Mouse (Mus musculus): ENCODE measurements around the gene Alpk3. TPM values are rescaled to one million over a fixed set of nuclear protein-coding genes. Genes with fewer than 3 reads are reported as not detected.

Alpk3 gene
- polyA plus RNA-seq, 1 experiment from 2014 or later = 0.65 TPM

DNA sequence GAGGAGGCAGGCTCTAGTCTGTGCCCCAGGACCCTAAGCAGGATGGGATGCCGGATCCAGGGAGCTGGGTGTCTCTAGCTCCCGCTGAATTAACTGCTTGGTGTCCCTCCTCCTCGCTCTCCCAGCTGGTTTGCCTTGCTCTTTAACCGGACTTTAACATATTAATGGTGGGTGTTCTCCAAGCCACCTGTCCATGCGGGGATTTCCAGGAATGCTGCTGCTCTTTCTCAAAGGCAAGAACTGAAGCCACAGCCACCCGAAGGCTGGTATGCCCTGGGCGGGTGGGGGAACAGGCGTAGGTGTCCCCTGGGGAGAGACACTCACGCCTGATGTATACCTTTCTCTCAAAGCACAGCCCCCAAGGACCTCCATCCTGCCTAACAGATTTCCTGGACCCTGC is 5.9 kb downstream of the Alpk3 start:
- Histone ChIP-seq H3K27ac (ENCODE audit: low read length) (no peak overlapping the region), H3K27me3 (ENCODE audit: insufficient read depth, low read length) (no peaks in the 10 kb centered on the region), H3K4me3 (ENCODE audit: low read length) (no peak overlapping the region), H3K9ac (replicated peaks; ENCODE audit: low read length) (no peak overlapping the region), H3K9me3 (ENCODE audit: low read length) (0 out of 2 replicates have a peak, but pooled peaks cover 3% of the 10 kb centered on the region), H3K4me2 (replicated peaks; ENCODE audit: low read depth, low read length) (no peak overlapping the region), H3K4me1 (ENCODE audit: insufficient read depth, low read length) (peaks cover 20% of the 10 kb centered on the region), H3K36me3 (ENCODE audit: insufficient read depth, low read length) (no peaks in the 10 kb centered on the region)
- WGBS = 64% methylated on average over 9 of the region's 9 CpGs
- ATAC-seq (ENCODE audit: low FRiP score, low TSS enrichment) = no peak

DNA sequence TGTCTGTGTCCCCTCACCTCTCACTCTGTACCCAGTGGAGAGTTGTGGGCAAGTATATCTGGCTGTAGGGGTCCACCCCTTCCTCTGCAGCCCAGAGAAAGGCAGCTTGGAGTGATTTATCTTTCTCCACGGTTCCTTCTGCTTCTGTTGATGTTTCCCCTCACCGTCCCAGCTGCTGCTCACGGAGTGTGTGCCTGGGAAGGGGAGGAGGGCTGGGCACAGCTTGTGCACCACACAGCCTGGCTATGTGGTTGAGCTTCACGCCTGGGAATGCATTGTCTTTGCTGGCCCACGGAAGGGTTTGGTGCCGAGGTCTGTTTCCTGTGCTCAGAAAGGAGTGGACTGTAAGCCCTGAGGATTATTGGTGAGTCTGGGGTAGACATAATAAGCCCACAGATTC is 9.3 kb downstream of the Alpk3 start:
- no peaks in the 10 kb centered on the region for H3K9me3 ChIP-seq (ENCODE audit: low read length)
- ATAC-seq (ENCODE audit: low FRiP score, low TSS enrichment) = no peak
- no peak overlapping the region for H3K9ac ChIP-seq (replicated peaks; ENCODE audit: low read length)
- peaks cover 6% of the 10 kb centered on the region; the same call in 1 of the 2 replicates for H3K4me1 ChIP-seq (ENCODE audit: insufficient read depth, low read length)
- no peak overlapping the region for H3K27ac ChIP-seq (ENCODE audit: low read length)
- no peaks in the 10 kb centered on the region for H3K27me3 ChIP-seq (ENCODE audit: insufficient read depth, low read length)
- H3K4me2 ChIP-seq (replicated peaks; ENCODE audit: low read depth, low read length) = no peak overlapping the region
- no peaks in the 10 kb centered on the region for H3K36me3 ChIP-seq (ENCODE audit: insufficient read depth, low read length)
- no peak overlapping the region for H3K4me3 ChIP-seq (ENCODE audit: low read length)
- WGBS = 17% methylated on average over 6 of the region's 6 CpGs

DNA sequence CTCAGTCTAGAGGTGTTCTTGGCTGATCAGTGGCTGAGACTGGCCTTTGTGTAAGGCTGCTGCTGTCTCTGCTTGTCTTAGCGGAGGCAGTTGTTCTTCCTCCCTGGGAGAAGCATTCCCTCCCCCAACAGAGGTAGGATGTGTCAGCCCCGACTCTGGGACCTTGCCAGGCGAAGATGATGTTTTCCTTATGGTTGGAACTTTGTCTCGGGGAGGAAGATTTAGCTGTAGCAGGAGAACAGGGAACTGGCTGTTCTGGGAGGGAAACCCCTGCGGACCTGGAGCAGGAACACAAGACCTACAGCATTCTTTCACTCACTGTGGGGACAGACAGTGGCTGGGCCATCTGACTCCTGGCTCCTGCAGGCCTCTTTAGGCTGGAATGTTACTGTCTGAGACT is 15.1 kb downstream of the Alpk3 start:
- 29% methylated on average over 5 of the region's 5 CpGs for WGBS
- Histone ChIP-seq H3K4me3 (ENCODE audit: low read length) (no peak overlapping the region), H3K9me3 (ENCODE audit: low read length) (peaks cover 4% of the 10 kb centered on the region; the same call in 1 of the 2 replicates), H3K4me2 (replicated peaks; ENCODE audit: low read depth, low read length) (no peak overlapping the region), H3K9ac (replicated peaks; ENCODE audit: low read length) (no peak overlapping the region), H3K4me1 (ENCODE audit: insufficient read depth, low read length) (peaks cover 21% of the 10 kb centered on the region), H3K36me3 (ENCODE audit: insufficient read depth, low read length) (no peaks in the 10 kb centered on the region), H3K27me3 (ENCODE audit: insufficient read depth, low read length) (no peaks in the 10 kb centered on the region), H3K27ac (ENCODE audit: low read length) (no peak overlapping the region; the same call in 1 of the 2 replicates)
- no peak for ATAC-seq (ENCODE audit: low FRiP score, low TSS enrichment)

DNA sequence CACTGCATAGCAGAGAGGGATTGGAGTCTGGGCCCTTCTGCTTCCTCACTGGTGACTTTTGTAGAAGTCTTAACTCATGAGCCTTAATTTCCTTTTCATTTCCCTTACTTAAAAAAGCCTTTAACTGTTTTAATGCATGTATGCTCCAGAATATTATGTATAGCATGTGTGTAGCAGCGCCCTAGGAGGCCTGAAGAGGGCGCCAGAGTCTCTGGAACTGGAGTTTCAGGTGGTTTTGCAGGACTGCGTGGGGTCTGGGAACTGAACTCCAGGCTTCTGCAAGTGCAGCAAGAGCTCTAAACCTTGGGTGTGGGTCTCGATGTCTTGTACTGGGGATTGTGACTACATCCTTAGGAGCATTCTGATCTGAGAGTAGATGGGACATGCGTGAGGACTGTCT is 15.9 kb downstream of the Alpk3 start:
- no peak overlapping the region for H3K4me3 ChIP-seq (ENCODE audit: low read length)
- no peak for ATAC-seq (ENCODE audit: low FRiP score, low TSS enrichment)
- WGBS = 85% methylated on average over 5 of the region's 5 CpGs
- no peak overlapping the region for H3K27ac ChIP-seq (ENCODE audit: low read length)
- no peak overlapping the region for H3K4me2 ChIP-seq (replicated peaks; ENCODE audit: low read depth, low read length)
- peaks cover 21% of the 10 kb centered on the region for H3K4me1 ChIP-seq (ENCODE audit: insufficient read depth, low read length)
- H3K36me3 ChIP-seq (ENCODE audit: insufficient read depth, low read length) = no peaks in the 10 kb centered on the region
- H3K27me3 ChIP-seq (ENCODE audit: insufficient read depth, low read length) = no peaks in the 10 kb centered on the region
- peaks cover 4% of the 10 kb centered on the region; the same call in 1 of the 2 replicates for H3K9me3 ChIP-seq (ENCODE audit: low read length)
- H3K9ac ChIP-seq (replicated peaks; ENCODE audit: low read length) = no peak overlapping the region

DNA sequence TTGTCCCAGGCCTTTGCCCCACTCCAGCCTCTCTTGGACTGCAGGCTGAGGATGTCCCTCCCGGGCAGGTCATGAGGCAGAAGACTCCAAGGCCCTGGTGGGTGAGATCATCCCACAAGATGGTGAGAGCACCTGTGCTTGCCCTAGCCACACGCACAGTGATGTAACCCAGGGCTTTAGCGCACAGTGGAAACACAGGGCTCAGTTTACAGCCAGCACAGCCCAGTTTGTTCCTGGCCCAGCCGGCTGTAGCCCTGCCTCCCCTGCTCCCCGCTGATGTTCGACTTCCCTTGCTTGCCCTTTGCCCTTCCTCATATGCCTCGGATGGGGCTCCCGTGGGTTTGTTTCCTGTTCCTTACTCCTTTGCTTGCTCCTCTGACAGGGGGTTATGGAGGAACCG is 17.1 kb downstream of the Alpk3 start:
- H3K27me3 ChIP-seq (ENCODE audit: insufficient read depth, low read length) = no peaks in the 10 kb centered on the region

DNA sequence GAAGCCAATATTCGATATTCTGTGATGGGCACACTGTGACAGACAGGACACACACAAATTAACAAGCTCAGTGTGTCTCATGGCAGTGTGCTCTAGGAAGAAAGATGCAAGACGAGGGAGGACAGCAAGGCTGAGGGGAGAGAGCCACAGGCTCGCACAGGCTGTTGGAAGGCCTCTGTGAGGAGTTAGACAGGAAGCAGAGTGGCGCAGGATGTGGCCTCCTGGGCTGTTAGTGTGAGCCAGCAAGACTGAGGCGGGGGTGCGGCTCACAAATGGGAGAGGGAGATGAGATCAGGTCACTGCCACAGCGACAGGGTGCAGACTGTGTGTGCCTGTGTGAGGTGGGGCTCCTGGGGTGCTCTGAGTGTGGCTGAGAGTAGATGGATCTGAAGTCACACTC is 17.9 kb downstream of the Alpk3 start:
- 32% methylated on average over 7 of the region's 7 CpGs for WGBS
- peaks cover 21% of the 10 kb centered on the region for H3K4me1 ChIP-seq (ENCODE audit: insufficient read depth, low read length)
- H3K9ac ChIP-seq (replicated peaks; ENCODE audit: low read length) = peak overlapping the region; percentile 31; the same call in 1 of the 2 replicates
- no peaks in the 10 kb centered on the region for H3K36me3 ChIP-seq (ENCODE audit: insufficient read depth, low read length)
- no peak overlapping the region for H3K4me2 ChIP-seq (replicated peaks; ENCODE audit: low read depth, low read length)
- H3K27me3 ChIP-seq (ENCODE audit: insufficient read depth, low read length) = no peaks in the 10 kb centered on the region
- H3K9me3 ChIP-seq (ENCODE audit: low read length) = peaks cover 4% of the 10 kb centered on the region; the same call in 1 of the 2 replicates
- no peak overlapping the region for H3K4me3 ChIP-seq (ENCODE audit: low read length)
- peak overlapping the region; percentile 44; the same call in 1 of the 2 replicates for H3K27ac ChIP-seq (ENCODE audit: low read length)
- ATAC-seq (ENCODE audit: low FRiP score, low TSS enrichment) = no peak

More for the DNA sequence above, 17.1 kb downstream of the Alpk3 start:
- H3K27ac ChIP-seq (ENCODE audit: low read length) = no peak overlapping the region
- no peak overlapping the region for H3K9ac ChIP-seq (replicated peaks; ENCODE audit: low read length)
- peaks cover 4% of the 10 kb centered on the region; the same call in 1 of the 2 replicates for H3K9me3 ChIP-seq (ENCODE audit: low read length)
- ATAC-seq (ENCODE audit: low FRiP score, low TSS enrichment) = peak; percentile 83
- H3K4me1 ChIP-seq (ENCODE audit: insufficient read depth, low read length) = peaks cover 21% of the 10 kb centered on the region
- whole genome bisulfite sequencing = 25% methylated on average over 9 of the region's 9 CpGs
- no peaks in the 10 kb centered on the region for H3K36me3 ChIP-seq (ENCODE audit: insufficient read depth, low read length)
- H3K4me2 ChIP-seq (replicated peaks; ENCODE audit: low read depth, low read length) = no peak overlapping the region
- H3K4me3 ChIP-seq (ENCODE audit: low read length) = no peak overlapping the region

DNA sequence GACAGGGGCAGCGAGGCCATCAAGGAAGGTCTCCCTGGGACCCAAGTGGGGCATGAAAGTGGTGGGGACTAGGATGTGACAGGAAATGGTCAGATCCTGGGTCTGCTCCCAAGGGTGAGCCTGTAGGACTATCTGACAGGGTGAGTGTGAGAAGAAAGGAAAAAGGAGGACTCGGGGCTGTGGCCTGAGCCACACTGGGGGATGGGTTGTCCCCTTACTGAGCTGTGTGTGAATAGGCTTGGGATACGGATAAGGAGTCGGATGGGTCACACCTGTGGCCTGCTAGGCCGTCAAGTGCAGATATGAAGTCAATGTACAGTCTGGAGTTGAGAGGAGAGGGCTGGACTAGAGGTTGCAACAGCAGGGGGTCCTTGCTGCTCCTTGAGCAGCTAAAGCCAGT is 18.3 kb downstream of the Alpk3 start:
- ATAC-seq (ENCODE audit: low FRiP score, low TSS enrichment) = no peak
- H3K4me1 ChIP-seq (ENCODE audit: insufficient read depth, low read length) = peaks cover 21% of the 10 kb centered on the region
- H3K36me3 ChIP-seq (ENCODE audit: insufficient read depth, low read length) = no peaks in the 10 kb centered on the region
- no peak overlapping the region for H3K4me3 ChIP-seq (ENCODE audit: low read length)
- peaks cover 4% of the 10 kb centered on the region; the same call in 1 of the 2 replicates for H3K9me3 ChIP-seq (ENCODE audit: low read length)
- no peak overlapping the region for H3K4me2 ChIP-seq (replicated peaks; ENCODE audit: low read depth, low read length)
- 76% methylated on average over 5 of the region's 5 CpGs for WGBS
- H3K9ac ChIP-seq (replicated peaks; ENCODE audit: low read length) = peak overlapping the region; percentile 31; the same call in 1 of the 2 replicates
- H3K27me3 ChIP-seq (ENCODE audit: insufficient read depth, low read length) = no peaks in the 10 kb centered on the region
- H3K27ac ChIP-seq (ENCODE audit: low read length) = no peak overlapping the region

DNA sequence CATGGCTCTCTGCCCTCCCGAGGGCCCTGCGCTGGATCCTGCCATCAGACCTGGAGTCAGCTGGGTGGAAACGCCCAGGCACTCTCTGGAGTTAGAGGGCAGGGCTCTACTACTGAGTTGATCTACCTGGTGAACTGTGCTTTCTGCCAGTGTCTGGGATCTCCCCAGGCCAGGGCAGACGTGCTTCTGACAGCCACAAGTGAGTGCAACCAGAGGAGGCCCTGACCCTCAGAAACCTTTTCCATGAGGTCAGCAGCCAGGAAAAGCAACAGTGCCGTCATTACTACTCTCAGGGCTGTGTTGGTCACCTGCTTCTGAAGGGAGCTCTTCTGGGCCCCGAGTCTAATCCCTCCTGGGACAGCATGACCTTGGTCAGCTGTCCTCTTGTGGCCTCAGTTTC is 19.6 kb downstream of the Alpk3 start:
- ATAC-seq (ENCODE audit: low FRiP score, low TSS enrichment) = no peak
- no peak overlapping the region for H3K27ac ChIP-seq (ENCODE audit: low read length)
- H3K4me1 ChIP-seq (ENCODE audit: insufficient read depth, low read length) = peaks cover 26% of the 10 kb centered on the region
- H3K4me3 ChIP-seq (ENCODE audit: low read length) = no peak overlapping the region
- no peak overlapping the region for H3K4me2 ChIP-seq (replicated peaks; ENCODE audit: low read depth, low read length)
- H3K36me3 ChIP-seq (ENCODE audit: insufficient read depth, low read length) = no peaks in the 10 kb centered on the region
- no peak overlapping the region for H3K9ac ChIP-seq (replicated peaks; ENCODE audit: low read length)
- peaks cover 4% of the 10 kb centered on the region; the same call in 1 of the 2 replicates for H3K9me3 ChIP-seq (ENCODE audit: low read length)
- WGBS = 66% methylated on average over 6 of the region's 6 CpGs
- no peaks in the 10 kb centered on the region for H3K27me3 ChIP-seq (ENCODE audit: insufficient read depth, low read length)

DNA sequence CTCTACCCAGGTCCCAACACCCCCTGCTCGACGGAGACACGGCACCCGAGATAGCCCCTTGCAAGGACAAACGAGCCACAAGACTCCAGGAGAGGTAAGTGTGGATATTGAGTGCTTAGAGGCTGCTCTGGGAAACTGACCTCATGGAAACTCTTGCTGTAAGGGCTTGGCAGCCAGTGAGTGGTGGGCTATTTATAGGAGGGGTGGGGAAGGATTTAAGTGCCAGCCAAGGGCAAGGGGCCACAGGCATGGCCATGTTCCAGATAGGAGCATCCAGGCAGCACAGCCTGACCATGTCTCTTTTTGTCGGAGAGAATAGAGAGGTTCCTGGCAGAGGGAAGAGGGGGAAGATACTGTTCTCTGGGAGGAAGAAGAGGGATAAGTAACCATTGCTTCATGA is 21.3 kb downstream of the Alpk3 start:
- Histone ChIP-seq H3K27ac (ENCODE audit: low read length) (no peak overlapping the region), H3K4me2 (replicated peaks; ENCODE audit: low read depth, low read length) (no peak overlapping the region), H3K9ac (replicated peaks; ENCODE audit: low read length) (no peak overlapping the region), H3K36me3 (ENCODE audit: insufficient read depth, low read length) (no peaks in the 10 kb centered on the region), H3K27me3 (ENCODE audit: insufficient read depth, low read length) (no peaks in the 10 kb centered on the region), H3K9me3 (ENCODE audit: low read length) (no peaks in the 10 kb centered on the region), H3K4me3 (ENCODE audit: low read length) (no peak overlapping the region), H3K4me1 (ENCODE audit: insufficient read depth, low read length) (peaks cover 20% of the 10 kb centered on the region)
- no peak for ATAC-seq (ENCODE audit: low FRiP score, low TSS enrichment)
- WGBS = 84% methylated on average over 6 of the region's 6 CpGs

DNA sequence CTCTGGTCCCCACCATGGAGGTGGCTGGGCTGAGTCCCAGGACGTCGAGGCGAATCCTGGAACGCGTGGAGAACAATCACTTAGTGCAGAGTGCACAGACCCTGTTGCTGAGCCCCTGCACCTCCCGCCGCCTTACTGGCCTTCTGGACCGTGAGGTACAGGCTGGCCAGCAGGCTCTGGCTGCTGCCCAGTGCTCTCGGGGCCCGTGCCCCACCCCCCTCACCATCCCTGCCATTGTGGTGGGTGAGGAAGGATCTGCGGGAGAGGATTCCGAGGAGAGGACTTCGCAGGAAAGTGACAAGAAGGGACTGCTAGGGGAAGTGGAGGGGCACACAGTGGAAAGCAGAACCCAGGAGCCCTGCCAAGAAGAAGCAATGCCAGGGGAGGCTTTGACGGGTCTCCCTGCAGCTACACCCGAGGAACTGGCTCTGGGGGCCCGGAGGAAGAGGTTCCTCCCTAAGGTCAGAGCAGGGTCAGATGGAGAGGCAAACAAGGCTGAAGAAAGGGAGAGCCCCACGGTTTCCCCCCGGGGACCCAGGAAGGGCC is 36.1 kb downstream of the Alpk3 start:
- H3K9ac ChIP-seq (replicated peaks; ENCODE audit: low read length) = 0 out of 2 replicates have a peak overlapping the region, but pooled peaks have one; percentile 18
- H3K36me3 ChIP-seq (ENCODE audit: insufficient read depth, low read length) = no peaks in the 10 kb centered on the region
- H3K4me3 ChIP-seq (ENCODE audit: low read length) = no peak overlapping the region
- no peak overlapping the region for H3K27ac ChIP-seq (ENCODE audit: low read length)
- H3K4me2 ChIP-seq (replicated peaks; ENCODE audit: low read depth, low read length) = no peak overlapping the region
- ATAC-seq (ENCODE audit: low FRiP score, low TSS enrichment) = no peak
- WGBS = 46% methylated on average over 18 of the region's 18 CpGs
- no peaks in the 10 kb centered on the region for H3K9me3 ChIP-seq (ENCODE audit: low read length)
- H3K4me1 ChIP-seq (ENCODE audit: insufficient read depth, low read length) = peaks cover 5% of the 10 kb centered on the region
- H3K27me3 ChIP-seq (ENCODE audit: insufficient read depth, low read length) = 0 out of 2 replicates have a peak, but pooled peaks cover 3% of the 10 kb centered on the region
